Mouse (Mus musculus): ENCODE data around the gene Ctbp2. TPM values are rescaled to one million over a fixed set of nuclear protein-coding genes. Genes with fewer than 3 reads are reported as not detected.

Gene Ctbp2
- polyA plus RNA-seq (2014; fragmentation: Nextera tagmentation; extraction: Ambion mirVana): 42.7 and 47.9 TPM in 2 replicates

DNA sequence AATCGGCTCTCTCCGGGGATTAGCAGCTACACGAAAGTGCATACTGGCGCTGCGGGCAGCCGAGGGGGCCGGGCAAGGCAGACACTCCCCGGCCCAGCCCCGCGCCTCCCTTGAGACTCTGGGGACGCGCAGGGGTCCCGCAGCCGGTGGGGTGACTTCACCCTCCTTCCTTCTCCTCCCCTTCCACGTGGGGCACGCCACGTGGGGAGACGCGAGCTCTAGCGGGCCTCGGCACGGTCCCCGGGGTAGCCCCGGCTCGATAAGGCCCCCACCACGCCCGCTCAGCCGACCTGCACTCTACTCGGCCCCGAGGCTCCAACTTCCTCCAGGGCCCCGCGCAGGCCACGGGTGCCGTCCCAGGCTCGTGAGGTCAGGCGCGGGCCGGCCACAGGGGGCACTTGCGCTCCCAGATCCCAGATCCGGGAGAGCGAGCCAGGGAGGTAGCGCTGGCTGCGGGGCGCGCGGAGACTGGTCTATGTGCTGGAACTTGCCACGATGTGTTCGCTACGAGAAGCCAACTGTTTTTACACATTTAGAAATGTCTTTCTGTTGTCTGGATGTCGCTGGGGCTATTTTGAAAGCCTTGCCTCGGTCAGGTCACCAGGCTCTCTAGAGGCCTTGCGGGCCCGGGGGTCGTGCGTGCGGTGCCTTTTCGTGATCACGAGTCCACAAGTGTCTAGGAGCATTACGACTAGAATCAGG, at the start of gene Ctbp2:
TSS of gene Ctbp2 (minus strand) at position 356 of the 702 bp plus-strand sequence.
- Histone ChIP-seq H3K4me1 (replicated peaks; ENCODE audit: control insufficient read depth, insufficient read depth, low read length) (peaks cover 8% of the 10 kb centered on the region), H3K4me3 (ENCODE audit: low read depth, low read length) (peak within 1 kb of the TSS; percentile 88), H3K9ac (ENCODE audit: low read depth, low read length) (peak within 1 kb of the TSS; percentile 89), H3K27me3 (replicated peaks; ENCODE audit: control insufficient read depth, insufficient read depth, low read length) (peaks cover 2% of the 10 kb centered on the region; the same call in 1 of the 2 replicates), H3K9me3 (ENCODE audit: control insufficient read depth, low read length) (no peaks in the 10 kb centered on the region), H3K4me2 (peak within 1 kb of the TSS; percentile 84), H3K27ac (ENCODE audit: low read depth, low read length) (peak within 1 kb of the TSS; percentile 86), H3K36me3 (ENCODE audit: control insufficient read depth, insufficient read depth, low read length) (no peaks in the 10 kb centered on the region)
- DNase-seq (ENCODE audit: low spot score): peak; percentile 90
- peak; percentile 85 for ATAC-seq (replicated peaks; ENCODE audit: low FRiP score)
- under 1% methylated on average over 56 of the region's 59 CpGs for WGBS

DNA sequence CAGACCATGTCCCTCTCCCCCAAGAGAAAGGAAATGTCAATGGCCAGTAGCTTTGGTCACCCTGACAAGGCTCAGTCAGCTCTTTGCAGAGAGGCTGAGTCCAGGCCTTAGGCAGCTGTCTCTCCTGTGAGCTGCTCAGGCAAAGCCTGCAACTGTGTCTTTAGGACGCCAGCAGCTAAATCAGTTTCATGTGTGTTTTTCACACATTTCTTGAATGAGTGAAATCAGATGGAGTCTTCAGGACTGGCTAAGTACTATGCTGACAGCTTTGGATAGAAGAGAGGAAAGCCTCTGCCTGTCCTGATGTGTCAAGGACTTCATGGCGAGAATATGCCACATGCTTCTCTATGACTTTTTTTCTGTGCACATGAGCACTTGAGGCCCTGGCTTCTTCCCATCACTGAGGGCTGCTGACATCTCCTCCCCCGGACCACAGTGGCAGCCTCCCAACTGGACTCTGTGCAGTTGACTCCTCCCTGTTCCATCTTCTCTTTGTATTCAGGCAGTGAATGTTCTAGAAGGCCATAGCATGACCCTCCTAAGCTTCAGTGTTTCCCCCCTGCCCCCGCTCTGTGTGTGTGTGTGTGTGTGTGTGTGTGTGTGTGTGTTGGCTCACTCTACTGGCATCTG, 47.4 kb upstream of the Ctbp2 start:
- no peak for ATAC-seq (replicated peaks; ENCODE audit: low FRiP score)
- H3K9me3 ChIP-seq (ENCODE audit: control insufficient read depth, low read length): no peaks in the 10 kb centered on the region

DNA sequence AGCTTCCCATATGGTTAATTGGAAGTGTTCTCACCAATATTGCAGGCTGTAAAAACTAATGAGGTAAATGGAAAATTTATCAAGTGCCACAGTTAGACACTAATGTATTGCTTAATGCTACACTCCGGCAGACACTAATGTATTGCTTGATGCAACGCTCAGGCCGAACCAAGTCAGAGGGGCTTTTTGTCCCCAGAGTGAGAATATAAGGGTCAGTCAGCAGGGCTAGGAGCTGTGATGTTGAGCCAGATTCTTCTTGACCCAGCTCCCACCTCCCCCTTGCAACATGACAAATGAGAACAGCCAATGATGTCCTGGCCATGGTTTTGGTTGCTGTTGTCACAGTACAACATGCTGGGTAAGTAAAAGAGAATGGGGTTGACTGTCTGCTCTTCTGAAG, 44.8 kb upstream of the Ctbp2 start:
- ATAC-seq (replicated peaks; ENCODE audit: low FRiP score) (no peak), DNase-seq (ENCODE audit: low spot score) (no peak)
- H3K4me3 ChIP-seq (ENCODE audit: low read depth, low read length): no peak overlapping the region

More for the DNA sequence above, 47.4 kb upstream of the Ctbp2 start:
- Histone ChIP-seq H3K9ac (ENCODE audit: low read depth, low read length) (no peak overlapping the region), H3K4me2 (no peak overlapping the region), H3K4me3 (ENCODE audit: low read depth, low read length) (no peak overlapping the region), H3K36me3 (ENCODE audit: control insufficient read depth, insufficient read depth, low read length) (no peaks in the 10 kb centered on the region), H3K27ac (ENCODE audit: low read depth, low read length) (no peak overlapping the region), H3K27me3 (replicated peaks; ENCODE audit: control insufficient read depth, insufficient read depth, low read length) (no peaks in the 10 kb centered on the region), H3K4me1 (replicated peaks; ENCODE audit: control insufficient read depth, insufficient read depth, low read length) (no peaks in the 10 kb centered on the region)
- 83% methylated on average over 4 of the region's 4 CpGs for WGBS
- no peak for DNase-seq (ENCODE audit: low spot score)

DNA sequence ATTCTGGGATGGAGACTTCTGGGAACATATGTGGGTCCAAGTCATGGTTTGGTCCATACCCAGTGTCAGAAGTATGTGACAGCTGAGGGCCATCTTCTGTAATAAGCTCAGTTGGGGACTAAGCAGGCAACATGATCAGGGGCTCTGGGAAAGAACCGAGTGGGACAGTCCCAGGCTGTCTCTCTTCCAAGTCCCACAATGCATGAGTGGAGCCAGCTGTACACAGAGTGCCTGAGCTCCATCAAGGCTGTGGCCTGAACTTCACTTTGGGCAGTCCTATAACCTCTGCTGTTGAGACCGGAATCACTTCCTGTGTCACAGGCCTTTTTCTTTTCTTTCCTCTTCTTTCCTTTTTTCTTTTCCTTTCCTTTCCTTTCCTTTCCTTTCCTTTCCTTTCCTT, 43.7 kb upstream of the Ctbp2 start:
- H3K36me3 ChIP-seq (ENCODE audit: control insufficient read depth, insufficient read depth, low read length): no peaks in the 10 kb centered on the region
- H3K27ac ChIP-seq (ENCODE audit: low read depth, low read length): no peak overlapping the region
- no peak overlapping the region for H3K9ac ChIP-seq (ENCODE audit: low read depth, low read length)
- H3K4me2 ChIP-seq: no peak overlapping the region
- H3K4me3 ChIP-seq (ENCODE audit: low read depth, low read length): no peak overlapping the region
- no peak for DNase-seq (ENCODE audit: low spot score)
- H3K9me3 ChIP-seq (ENCODE audit: control insufficient read depth, low read length): no peaks in the 10 kb centered on the region
- no peaks in the 10 kb centered on the region for H3K4me1 ChIP-seq (replicated peaks; ENCODE audit: control insufficient read depth, insufficient read depth, low read length)
- no peak for ATAC-seq (replicated peaks; ENCODE audit: low FRiP score)
- 77% methylated on average over 2 of the region's 2 CpGs for WGBS
- H3K27me3 ChIP-seq (replicated peaks; ENCODE audit: control insufficient read depth, insufficient read depth, low read length): no peaks in the 10 kb centered on the region

More for the DNA sequence above, 44.8 kb upstream of the Ctbp2 start:
- H3K27me3 ChIP-seq (replicated peaks; ENCODE audit: control insufficient read depth, insufficient read depth, low read length): no peaks in the 10 kb centered on the region
- H3K4me2 ChIP-seq: no peak overlapping the region
- H3K4me1 ChIP-seq (replicated peaks; ENCODE audit: control insufficient read depth, insufficient read depth, low read length): no peaks in the 10 kb centered on the region
- H3K9ac ChIP-seq (ENCODE audit: low read depth, low read length): no peak overlapping the region
- WGBS: 89% methylated on average over 3 of the region's 3 CpGs
- H3K9me3 ChIP-seq (ENCODE audit: control insufficient read depth, low read length): no peaks in the 10 kb centered on the region
- no peak overlapping the region for H3K27ac ChIP-seq (ENCODE audit: low read depth, low read length)
- no peaks in the 10 kb centered on the region for H3K36me3 ChIP-seq (ENCODE audit: control insufficient read depth, insufficient read depth, low read length)

GRCm38 (mm10) chr7:133164770-133165169, 40.6 kb upstream of the Ctbp2 start:
- Histone ChIP-seq H3K9me3 (ENCODE audit: control insufficient read depth, low read length) (no peaks in the 10 kb centered on the region), H3K9ac (ENCODE audit: low read depth, low read length) (no peak overlapping the region), H3K4me2 (no peak overlapping the region), H3K27ac (ENCODE audit: low read depth, low read length) (no peak overlapping the region), H3K4me3 (ENCODE audit: low read depth, low read length) (no peak overlapping the region), H3K4me1 (replicated peaks; ENCODE audit: control insufficient read depth, insufficient read depth, low read length) (no peaks in the 10 kb centered on the region), H3K27me3 (replicated peaks; ENCODE audit: control insufficient read depth, insufficient read depth, low read length) (no peaks in the 10 kb centered on the region), H3K36me3 (ENCODE audit: control insufficient read depth, insufficient read depth, low read length) (no peaks in the 10 kb centered on the region)
- ATAC-seq (replicated peaks; ENCODE audit: low FRiP score) (no peak), DNase-seq (ENCODE audit: low spot score) (no peak)
- WGBS: 60% methylated on average over 2 of the region's 2 CpGs

GRCm38 (mm10) chr7:133163011-133163410, 38.9 kb upstream of the Ctbp2 start:
- no peaks in the 10 kb centered on the region for H3K27me3 ChIP-seq (replicated peaks; ENCODE audit: control insufficient read depth, insufficient read depth, low read length)
- H3K4me1 ChIP-seq (replicated peaks; ENCODE audit: control insufficient read depth, insufficient read depth, low read length): no peaks in the 10 kb centered on the region
- 66% methylated on average over 5 of the region's 5 CpGs for WGBS
- no peak overlapping the region for H3K4me2 ChIP-seq
- H3K27ac ChIP-seq (ENCODE audit: low read depth, low read length): no peak overlapping the region
- no peak overlapping the region for H3K4me3 ChIP-seq (ENCODE audit: low read depth, low read length)
- H3K9ac ChIP-seq (ENCODE audit: low read depth, low read length): no peak overlapping the region
- no peak for DNase-seq (ENCODE audit: low spot score)
- no peak for ATAC-seq (replicated peaks; ENCODE audit: low FRiP score)
- H3K9me3 ChIP-seq (ENCODE audit: control insufficient read depth, low read length): no peaks in the 10 kb centered on the region
- H3K36me3 ChIP-seq (ENCODE audit: control insufficient read depth, insufficient read depth, low read length): no peaks in the 10 kb centered on the region

DNA sequence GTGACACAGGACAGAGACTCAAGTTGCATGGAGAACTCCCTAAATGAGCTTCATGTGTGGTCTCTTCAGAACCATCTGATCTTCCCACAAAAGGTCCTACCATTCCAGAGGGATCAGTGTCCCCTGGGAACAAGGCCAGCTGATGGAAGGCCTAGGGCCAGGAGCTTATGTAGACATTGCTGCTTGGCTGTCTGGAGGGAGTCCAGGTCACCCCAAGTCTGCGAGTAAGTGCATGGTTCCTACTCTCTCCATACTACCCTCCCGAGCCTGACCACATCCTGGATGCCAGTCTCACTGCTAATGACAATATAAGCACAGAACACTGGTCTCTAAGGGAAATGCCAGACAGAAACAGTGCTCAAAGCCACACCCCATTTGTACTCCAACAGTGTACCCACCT, 38.0 kb upstream of the Ctbp2 start:
- no peaks in the 10 kb centered on the region for H3K9me3 ChIP-seq (ENCODE audit: control insufficient read depth, low read length)
- no peak overlapping the region for H3K27ac ChIP-seq (ENCODE audit: low read depth, low read length)
- no peak overlapping the region for H3K4me2 ChIP-seq
- WGBS: 41% methylated on average over 2 of the region's 2 CpGs
- no peak for DNase-seq (ENCODE audit: low spot score)
- H3K27me3 ChIP-seq (replicated peaks; ENCODE audit: control insufficient read depth, insufficient read depth, low read length): no peaks in the 10 kb centered on the region
- no peaks in the 10 kb centered on the region for H3K4me1 ChIP-seq (replicated peaks; ENCODE audit: control insufficient read depth, insufficient read depth, low read length)
- no peak overlapping the region for H3K9ac ChIP-seq (ENCODE audit: low read depth, low read length)
- ATAC-seq (replicated peaks; ENCODE audit: low FRiP score): no peak
- no peak overlapping the region for H3K4me3 ChIP-seq (ENCODE audit: low read depth, low read length)
- no peaks in the 10 kb centered on the region for H3K36me3 ChIP-seq (ENCODE audit: control insufficient read depth, insufficient read depth, low read length)

DNA sequence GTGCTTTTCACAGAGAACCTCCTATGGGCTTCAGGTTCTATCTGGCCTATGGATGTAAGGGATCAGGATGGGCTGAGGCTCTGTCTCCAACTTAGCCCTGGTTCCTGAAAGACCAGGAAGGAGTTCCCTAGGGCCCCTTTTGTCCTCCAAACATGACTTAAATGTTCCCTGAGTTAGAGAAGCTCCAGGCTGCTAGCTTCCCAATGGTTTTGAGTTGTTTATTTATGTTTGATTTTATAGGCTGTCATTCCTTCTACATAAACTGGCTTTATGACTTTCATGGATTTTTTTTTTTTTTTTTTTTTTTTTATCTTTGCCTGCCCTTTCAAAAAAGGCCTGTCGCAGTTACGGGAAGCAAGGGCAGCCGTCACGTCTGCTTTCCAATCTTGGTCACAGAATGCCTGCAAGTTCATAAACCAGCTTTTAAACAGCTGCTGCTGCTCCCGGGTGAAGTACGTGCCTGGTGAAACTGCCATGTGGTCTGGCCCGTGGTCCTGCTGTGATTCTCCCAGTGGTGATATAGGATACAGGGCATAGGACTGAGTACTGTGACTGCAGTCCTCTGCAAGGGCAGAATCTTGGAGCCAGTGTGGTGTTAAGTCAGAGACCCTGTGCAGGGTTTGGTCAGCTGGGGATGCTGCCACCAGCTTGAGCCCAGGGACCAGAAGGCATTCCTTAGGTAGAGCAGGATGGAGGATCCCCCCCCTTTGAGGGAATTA, 37.4 kb upstream of the Ctbp2 start:
- no peak overlapping the region for H3K4me2 ChIP-seq
- DNase-seq (ENCODE audit: low spot score) (no peak), ATAC-seq (replicated peaks; ENCODE audit: low FRiP score) (no peak)
- H3K4me1 ChIP-seq (replicated peaks; ENCODE audit: control insufficient read depth, insufficient read depth, low read length): no peaks in the 10 kb centered on the region
- H3K27me3 ChIP-seq (replicated peaks; ENCODE audit: control insufficient read depth, insufficient read depth, low read length): no peaks in the 10 kb centered on the region
- H3K4me3 ChIP-seq (ENCODE audit: low read depth, low read length): no peak overlapping the region
- 66% methylated on average over 7 of the region's 7 CpGs for whole genome bisulfite sequencing
- H3K9me3 ChIP-seq (ENCODE audit: control insufficient read depth, low read length): no peaks in the 10 kb centered on the region
- no peak overlapping the region for H3K9ac ChIP-seq (ENCODE audit: low read depth, low read length)
- H3K27ac ChIP-seq (ENCODE audit: low read depth, low read length): no peak overlapping the region
- no peaks in the 10 kb centered on the region for H3K36me3 ChIP-seq (ENCODE audit: control insufficient read depth, insufficient read depth, low read length)

Measured in liver, embryonic 11.5 days (tissue).